Mouse (Mus musculus) cerebellum, postnatal 10 days (tissue): ENCODE measurements at regions not wholly inside any gene's neighbourhood (a gene's known extent, or its start where the extent isn't known, plus 50 kb on each side); places are given as distances from the start of the nearest gene placed in this dataset.
"Not testable (repeated sequence)": the region's sequence is repeated elsewhere in the genome, so short reads cannot be mapped to it uniquely, and the experiment has no call there.

Experiments used
- DNase-seq, 2 experiments: peaks; one replicate each; pipeline ENCODE4 v3.0.0; 2021; ENCODE audit warnings: mixed read lengths in 2 of 2

DNA sequence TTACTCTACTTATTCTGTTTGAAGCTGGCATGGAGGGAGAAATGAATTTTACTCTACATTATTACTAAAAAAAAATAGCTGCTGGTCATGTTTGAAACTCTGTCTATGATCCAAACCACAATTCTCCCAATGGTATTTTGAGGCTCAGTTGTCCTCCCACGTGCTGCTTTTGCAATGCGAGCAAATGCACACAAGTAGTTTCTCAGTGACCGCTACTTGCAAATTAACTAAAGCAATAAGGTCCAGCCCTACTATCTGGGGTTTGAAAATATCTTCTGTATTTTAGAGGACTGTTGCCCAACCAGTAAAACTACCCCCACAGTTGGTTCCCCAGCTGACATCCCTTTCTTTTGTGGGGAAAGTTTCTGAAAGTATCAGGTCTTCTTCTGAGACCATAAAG lies 276.0 kb downstream of the Cetn3 start:
- no peak for DNase-seq

DNA sequence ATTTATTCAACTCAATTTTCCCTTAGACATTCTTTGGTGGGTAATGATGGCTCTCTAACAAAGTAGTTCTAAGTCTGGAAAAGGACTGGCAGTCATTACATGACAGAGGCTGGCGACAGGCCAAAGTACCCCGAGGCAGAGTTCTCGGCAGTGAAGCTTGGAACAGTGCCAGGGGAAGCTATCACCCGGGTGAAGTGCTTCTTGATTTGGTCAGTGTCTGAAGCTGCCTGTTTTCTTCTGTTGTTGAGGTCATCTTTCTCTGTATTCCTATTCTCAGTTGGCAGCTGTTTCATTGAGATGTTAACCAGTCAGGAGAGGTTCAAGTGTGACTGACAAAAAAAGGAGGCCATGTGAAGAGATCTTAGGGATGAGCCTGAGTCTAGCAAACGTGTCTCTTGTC lies 276.6 kb downstream of the Cetn3 start:
- peak; percentile 88 to 90 for DNase-seq

DNA sequence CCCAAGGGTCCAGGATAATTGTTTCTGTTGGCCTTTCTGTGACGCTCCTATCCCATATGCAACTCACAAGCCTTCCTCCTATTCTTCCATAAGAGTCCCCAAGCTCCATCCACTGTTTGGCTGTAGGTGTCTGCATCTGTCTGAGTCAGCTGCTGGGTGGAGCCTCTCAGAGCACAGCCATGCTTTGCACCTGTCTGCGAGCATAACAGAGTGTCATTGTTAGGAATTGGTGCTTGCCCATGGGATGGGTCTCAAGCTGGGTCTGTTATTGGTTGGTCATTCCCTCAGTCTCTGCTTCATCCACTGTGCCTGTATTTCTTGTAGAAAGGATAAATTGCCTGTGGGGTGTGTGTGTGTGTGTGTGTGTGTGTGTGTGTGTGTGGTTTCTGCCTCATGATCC lies 281.0 kb downstream of the Cetn3 start:
- not testable (repeated sequence) for DNase-seq

GRCm38 (mm10) chr13:82066174-82066573 lies 283.3 kb downstream of the Cetn3 start:
- no peak for DNase-seq

GRCm38 (mm10) chr13:82066674-82067270 lies 283.9 kb downstream of the Cetn3 start:
- no peak for DNase-seq

- DNase-seq, result no peak
Observed at GRCm38 (mm10) chr13:82072449-82072848, 289.6 kb downstream of the Cetn3 start.

GRCm38 (mm10) chr13:82073343-82073742 lies 290.5 kb downstream of the Cetn3 start:
- no peak for DNase-seq

- no peak for DNase-seq
Observed at GRCm38 (mm10) chr13:82081375-82081774, 298.5 kb downstream of the Cetn3 start.

- DNase-seq, result peak in 1 of 2 experiments; percentile 4
Observed at GRCm38 (mm10) chr13:82087635-82088034, 304.8 kb downstream of the Cetn3 start.

- DNase-seq, result peak; percentile 19 to 32
Observed at GRCm38 (mm10) chr13:82092186-82092585, 309.3 kb downstream of the Cetn3 start.

DNA sequence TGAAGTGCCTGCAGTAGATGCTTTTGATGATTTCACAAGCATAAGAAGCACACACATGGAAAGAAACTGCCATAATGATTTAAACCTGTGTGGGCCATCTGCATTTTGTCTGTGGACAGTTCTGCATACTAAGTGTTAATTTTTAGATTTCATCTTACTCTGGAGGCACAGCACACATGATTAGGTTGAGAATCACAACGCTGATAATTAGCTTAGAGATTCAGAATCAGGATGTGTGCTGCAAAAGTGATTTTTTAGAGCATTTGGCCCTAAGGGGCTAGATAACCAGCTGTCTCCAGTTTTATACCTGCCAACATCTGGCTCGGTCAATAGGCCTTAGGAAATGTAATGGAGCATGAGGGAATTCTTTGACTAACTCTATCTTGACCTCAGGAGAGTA lies 323.2 kb downstream of the Cetn3 start:
- DNase-seq, result no peak

DNA sequence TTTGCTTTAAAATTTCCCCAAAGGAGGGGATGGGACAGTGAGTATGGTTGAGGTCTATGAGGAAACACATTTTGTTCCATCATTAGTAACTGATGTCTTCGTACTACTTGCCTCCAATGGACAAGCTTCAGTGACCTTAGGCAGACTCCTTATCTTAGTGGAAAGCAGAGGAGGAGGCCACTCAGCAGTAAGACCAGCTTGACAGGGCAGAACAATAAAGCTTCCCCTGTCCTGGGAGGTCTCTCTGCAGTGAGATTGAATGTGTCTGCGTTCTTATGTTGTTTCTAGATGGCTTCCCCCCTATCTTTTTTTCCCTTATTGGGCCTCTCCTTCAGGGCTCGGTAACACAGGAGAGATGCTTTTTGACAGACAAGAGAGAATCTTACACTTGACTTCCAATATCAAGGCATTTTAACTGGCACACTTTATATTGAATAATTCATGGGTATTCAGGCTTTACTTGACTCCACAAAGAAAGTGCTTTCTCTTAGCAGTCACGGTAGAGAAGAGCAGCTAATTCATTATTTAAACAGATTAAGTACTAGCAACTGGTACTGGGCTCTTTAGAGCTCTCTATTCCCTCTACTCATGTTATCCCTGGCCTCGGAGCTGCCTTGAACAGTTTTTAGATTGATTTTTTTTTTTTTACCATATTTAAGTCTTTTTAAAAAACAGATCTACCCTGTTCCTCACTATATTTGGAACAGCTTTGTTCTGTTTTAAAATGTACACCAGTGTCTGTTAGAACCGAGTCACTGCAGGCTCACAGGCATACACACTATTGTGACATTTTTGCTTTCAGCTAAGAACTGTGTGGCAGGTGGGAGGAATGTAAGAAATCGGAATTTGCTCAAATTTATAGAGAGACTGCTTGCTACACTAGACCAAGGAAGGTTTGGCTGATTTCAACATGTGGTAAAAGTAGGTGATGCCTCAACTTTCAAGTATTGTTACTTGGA lies 347.2 kb downstream of the Cetn3 start:
- no peak for DNase-seq
